ENCODE assay signal across 21 mouse cellular contexts in the genomic region with DNA sequence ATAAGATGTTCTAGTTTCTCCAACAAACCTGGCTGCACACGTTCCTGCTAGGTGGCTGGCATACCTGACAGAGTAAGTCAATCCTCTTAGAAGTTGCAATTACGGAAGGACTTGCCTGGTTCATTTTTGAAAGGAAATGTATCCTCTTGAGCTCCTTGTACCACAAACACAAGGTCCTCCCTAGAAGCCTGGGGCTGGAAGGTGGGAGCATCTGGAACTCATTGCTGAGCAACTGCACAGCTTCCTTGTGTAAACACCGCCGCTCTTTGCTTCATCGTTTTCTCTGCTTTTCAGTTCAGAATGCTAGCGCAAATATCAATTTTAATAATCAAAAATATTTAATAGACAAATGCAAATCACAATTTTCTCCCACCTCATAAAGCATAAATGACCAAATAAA.
DNase-seq lines count a peak whose midpoint lies in the region; ATAC-seq and TF ChIP-seq lines count a peak whose summit lies in the region.
"Had no signal": no experiment of that assay in that cellular context is flagged by ENCODE, and none has a peak within 500 bp of the region (broad histone marks: within the 10 kb centered on the region; RNA-seq: fewer than 3 reads in every experiment).

No protein-coding gene starts in this region.

- no peak for TF ChIP-seq EP300 in liver, postnatal 0 days (IDR thresholded peaks at IDR 0.05; ENCODE audit: low read depth)

- WGBS in hindbrain, embryonic 11.5 days: 67% methylated on average over 6 of the region's 6 CpGs
- 73% methylated on average over 6 of the region's 6 CpGs for WGBS in hindbrain, embryonic 13.5 days
- WGBS in embryonic facial prominence, embryonic 13.5 days: 16% methylated on average over 6 of the region's 6 CpGs
- 19% methylated on average over 6 of the region's 6 CpGs for WGBS in limb, embryonic 14.5 days
- WGBS in liver, postnatal 0 days (ENCODE audit: insufficient replicate concordance): 75% methylated on average over 6 of the region's 6 CpGs

- H3K4me1 ChIP-seq in hindbrain, embryonic 11.5 days (replicated peaks; ENCODE audit: control insufficient read depth, insufficient read depth, low read length): no peaks in the 10 kb centered on the region
- no peaks in the 10 kb centered on the region for H3K4me1 ChIP-seq in hindbrain, embryonic 13.5 days (replicated peaks)
- peaks cover 10% of the 10 kb centered on the region for H3K4me1 ChIP-seq in embryonic facial prominence, embryonic 13.5 days
- no peaks in the 10 kb centered on the region for H3K4me1 ChIP-seq in limb, embryonic 14.5 days (ENCODE audit: control insufficient read depth, insufficient read depth, low read length)
- H3K4me1 ChIP-seq in liver, postnatal 0 days (ENCODE audit: insufficient read depth): no peaks in the 10 kb centered on the region
- H3K4me1 ChIP-seq: heart, embryonic 10.5 days; megakaryocyte, embryonic 14.5 days; neural tube, embryonic 13.5 days had no signal

- ATAC-seq in hindbrain, embryonic 11.5 days (ENCODE audit: low FRiP score): no peak
- no peak for ATAC-seq in hindbrain, embryonic 13.5 days (ENCODE audit: low FRiP score)
- ATAC-seq in embryonic facial prominence, embryonic 13.5 days (ENCODE audit: insufficient number of reproducible peaks, insufficient read depth, low FRiP score, low TSS enrichment, low read depth): no peak
- no peak; the same call in 1 of the 2 replicates for ATAC-seq in limb, embryonic 14.5 days (ENCODE audit: low FRiP score, low read depth)
- ATAC-seq in liver, postnatal 0 days: no peak
- ATAC-seq: forebrain, embryonic 14.5 days; hindbrain, embryonic 16.5 days; intestine, postnatal 0 days had no signal

- no peaks in the 10 kb centered on the region for H3K36me3 ChIP-seq in hindbrain, embryonic 11.5 days (ENCODE audit: control insufficient read depth, insufficient read depth, low read length)
- H3K36me3 ChIP-seq in hindbrain, embryonic 13.5 days: no peaks in the 10 kb centered on the region
- H3K36me3 ChIP-seq in embryonic facial prominence, embryonic 13.5 days: no peaks in the 10 kb centered on the region
- H3K36me3 ChIP-seq in limb, embryonic 14.5 days (ENCODE audit: control insufficient read depth, insufficient read depth, low read length): no peaks in the 10 kb centered on the region
- H3K36me3 ChIP-seq in liver, postnatal 0 days (replicated peaks; ENCODE audit: insufficient read depth, low read length): no peaks in the 10 kb centered on the region
- H3K36me3 ChIP-seq: heart, embryonic 10.5 days; neural tube, embryonic 13.5 days had no signal

- no peaks in the 10 kb centered on the region for H3K9me3 ChIP-seq in hindbrain, embryonic 11.5 days (ENCODE audit: control insufficient read depth, low read length)
- H3K9me3 ChIP-seq in hindbrain, embryonic 13.5 days: no peaks in the 10 kb centered on the region
- H3K9me3 ChIP-seq in embryonic facial prominence, embryonic 13.5 days: no peaks in the 10 kb centered on the region
- H3K9me3 ChIP-seq in limb, embryonic 14.5 days (ENCODE audit: control insufficient read depth, low read length): no peaks in the 10 kb centered on the region
- no peaks in the 10 kb centered on the region for H3K9me3 ChIP-seq in liver, postnatal 0 days (ENCODE audit: low read length)
- H3K9me3 ChIP-seq: heart, embryonic 10.5 days; megakaryocyte, embryonic 14.5 days; neural tube, embryonic 13.5 days had no signal

- no peak for TF ChIP-seq POLR2A in limb, embryonic 14.5 days (IDR thresholded peaks at IDR 0.05; ENCODE audit: borderline replicate concordance, extremely low read depth, insufficient read depth, insufficient read length)

- H3K4me2 ChIP-seq in hindbrain, embryonic 11.5 days (replicated peaks; ENCODE audit: low read depth, low read length): no peak overlapping the region
- H3K4me2 ChIP-seq in hindbrain, embryonic 13.5 days: no peak overlapping the region
- H3K4me2 ChIP-seq in embryonic facial prominence, embryonic 13.5 days: 0 out of 2 replicates have a peak overlapping the region, but pooled peaks have one; percentile 21
- H3K4me2 ChIP-seq in limb, embryonic 14.5 days (replicated peaks; ENCODE audit: low read depth, low read length, severe bottlenecking): no peak overlapping the region
- no peak overlapping the region for H3K4me2 ChIP-seq in liver, postnatal 0 days (ENCODE audit: low read depth, low read length)
- H3K4me2 ChIP-seq: neural tube, embryonic 13.5 days had no signal

- no peak overlapping the region for H3K9ac ChIP-seq in hindbrain, embryonic 11.5 days (ENCODE audit: low read depth, low read length)
- H3K9ac ChIP-seq in hindbrain, embryonic 13.5 days: no peak overlapping the region
- no peak overlapping the region for H3K9ac ChIP-seq in embryonic facial prominence, embryonic 13.5 days
- no peak overlapping the region for H3K9ac ChIP-seq in limb, embryonic 14.5 days (ENCODE audit: low read depth, low read length, severe bottlenecking)
- H3K9ac ChIP-seq in liver, postnatal 0 days (replicated peaks): no peak overlapping the region
- H3K9ac ChIP-seq: neural tube, embryonic 13.5 days had no signal

- DNase-seq in hindbrain, embryonic 11.5 days (ENCODE audit: low spot score): peak; percentile 33
- DNase-seq in embryo, embryonic 10.5 days (ENCODE audit: low spot score): peak; percentile 76
- DNase-seq in limb, embryonic 14.5 days (ENCODE audit: low spot score): peak; percentile 54
- DNase-seq in spleen, postnatal 10 days (ENCODE audit: low spot score in 2 of 2): no peak
- DNase-seq in liver, postnatal 0 days: no peak
- DNase-seq in adrenal gland, adult 18-20 months (ENCODE audit: low spot score in 2 of 2): no peak
- DNase-seq: adrenal gland, adult 2 months; cerebellum, adult 8-10 months; liver; spleen, adult 18-20 months; thymus, adult 18-20 months had no signal

- H3K4me3 ChIP-seq in hindbrain, embryonic 11.5 days (ENCODE audit: low read depth, low read length): no peak overlapping the region
- no peak overlapping the region for H3K4me3 ChIP-seq in hindbrain, embryonic 13.5 days
- H3K4me3 ChIP-seq in embryonic facial prominence, embryonic 13.5 days: no peak overlapping the region
- no peak overlapping the region for H3K4me3 ChIP-seq in limb, embryonic 14.5 days (replicated peaks; ENCODE audit: low read length)
- H3K4me3 ChIP-seq in liver, postnatal 0 days (ENCODE audit: low read depth, low read length): no peak overlapping the region
- H3K4me3 ChIP-seq: heart, embryonic 10.5 days; megakaryocyte, embryonic 14.5 days; neural tube, embryonic 13.5 days had no signal

- no peaks in the 10 kb centered on the region for H3K27me3 ChIP-seq in hindbrain, embryonic 11.5 days (ENCODE audit: control insufficient read depth, insufficient read depth, low read length)
- H3K27me3 ChIP-seq in hindbrain, embryonic 13.5 days: no peaks in the 10 kb centered on the region
- no peaks in the 10 kb centered on the region for H3K27me3 ChIP-seq in embryonic facial prominence, embryonic 13.5 days
- no peaks in the 10 kb centered on the region for H3K27me3 ChIP-seq in limb, embryonic 14.5 days (ENCODE audit: control insufficient read depth, insufficient read depth, low read length)
- H3K27me3 ChIP-seq in liver, postnatal 0 days (ENCODE audit: insufficient read depth, low read length): no peaks in the 10 kb centered on the region
- H3K27me3 ChIP-seq: CH12.LX; megakaryocyte, embryonic 14.5 days; neural tube, embryonic 13.5 days had no signal

- no peak for TF ChIP-seq CTCF in liver, postnatal 0 days (IDR thresholded peaks at IDR 0.05; ENCODE audit: low read depth)

- H3K27ac ChIP-seq in hindbrain, embryonic 11.5 days (ENCODE audit: low read depth, low read length): no peak overlapping the region
- no peak overlapping the region for H3K27ac ChIP-seq in hindbrain, embryonic 13.5 days
- no peak overlapping the region for H3K27ac ChIP-seq in embryonic facial prominence, embryonic 13.5 days
- no peak overlapping the region for H3K27ac ChIP-seq in limb, embryonic 14.5 days (replicated peaks; ENCODE audit: low read depth, low read length)
- no peak overlapping the region for H3K27ac ChIP-seq in liver, postnatal 0 days (ENCODE audit: low read depth)
- H3K27ac ChIP-seq: heart, embryonic 10.5 days; kidney, postnatal 0 days; neural tube, embryonic 13.5 days had no signal

Comparison
In these comparisons a context has a peak if more than half of its experiments do, and no peak if none do; other contexts are left out.
1. DNase-seq: peak in hindbrain, embryonic 11.5 days (single experiment), embryo, embryonic 10.5 days (single experiment) and limb, embryonic 14.5 days (single experiment); none in spleen, postnatal 10 days (0 of 2), liver, postnatal 0 days (single experiment) and adrenal gland, adult 18-20 months (0 of 2).